Mouse (Mus musculus): ENCODE measurements around the gene Zpbp. TPM values are rescaled to one million over a fixed set of nuclear protein-coding genes. Genes with fewer than 3 reads are reported as not detected.
A peak's percentile ranks its signal among the peaks of the same experiment; 100 is the strongest.

Zpbp gene
- polyA plus RNA-seq (2016; fragmentation: Nextera tagmentation; extraction: Ambion mirVana): 0.93 and 0.94 TPM in 2 replicates

GRCm38 (mm10) chr11:11461635-11462560 is at the start of gene Zpbp, which contains the start of gene Spata48:
Gene Zpbp (minus strand): TSS chr11:11462408.
Gene Spata48 (plus strand): TSS chr11:11462094.
- peak within 1 kb of the TSS; percentile 61 for H3K9ac ChIP-seq
- H3K9me3 ChIP-seq (replicated peaks): no peaks in the 10 kb centered on the region
- ATAC-seq (ENCODE audit: low FRiP score): peak; percentile 98
- peak within 1 kb of the TSS; percentile 71 for H3K4me2 ChIP-seq (replicated peaks)
- no peaks in the 10 kb centered on the region for H3K27me3 ChIP-seq
- H3K4me1 ChIP-seq: peaks cover 3% of the 10 kb centered on the region; the same call in 1 of the 2 replicates
- peak within 1 kb of the TSS; percentile 73 for H3K4me3 ChIP-seq
- peak within 1 kb of the TSS; percentile 80 for H3K27ac ChIP-seq
- WGBS: 3% methylated on average over 66 of the region's 66 CpGs
- H3K36me3 ChIP-seq: no peaks in the 10 kb centered on the region

- Histone ChIP-seq H3K9ac (no peak overlapping the region), H3K4me2 (replicated peaks) (no peak overlapping the region), H3K27me3 (no peaks in the 10 kb centered on the region), H3K4me3 (no peak overlapping the region), H3K36me3 (no peaks in the 10 kb centered on the region), H3K27ac (no peak overlapping the region), H3K9me3 (replicated peaks) (no peaks in the 10 kb centered on the region), H3K4me1 (no peaks in the 10 kb centered on the region)
- no peak for ATAC-seq (ENCODE audit: low FRiP score)
- 63% methylated on average over 2 of the region's 2 CpGs for WGBS
These were observed 47.2 kb upstream of the Zpbp start for GRCm38 (mm10) chr11:11509413-11509812.

GRCm38 (mm10) chr11:11506187-11506586 is 44.0 kb upstream of the Zpbp start:
- no peaks in the 10 kb centered on the region for H3K27me3 ChIP-seq
- 76% methylated on average over 2 of the region's 2 CpGs for WGBS
- no peak for ATAC-seq (ENCODE audit: low FRiP score)

GRCm38 (mm10) chr11:11499944-11500343 is 37.7 kb upstream of the Zpbp start:
- no peaks in the 10 kb centered on the region for H3K9me3 ChIP-seq (replicated peaks)
- H3K4me2 ChIP-seq (replicated peaks): no peak overlapping the region
- no peak overlapping the region for H3K4me3 ChIP-seq
- H3K9ac ChIP-seq: no peak overlapping the region
- no peak overlapping the region for H3K27ac ChIP-seq
- WGBS: 23% methylated on average over 10 of the region's 10 CpGs
- no peaks in the 10 kb centered on the region for H3K27me3 ChIP-seq
- no peaks in the 10 kb centered on the region for H3K4me1 ChIP-seq
- H3K36me3 ChIP-seq: no peaks in the 10 kb centered on the region
- ATAC-seq (ENCODE audit: low FRiP score): no peak

More at GRCm38 (mm10) chr11:11506187-11506586, 44.0 kb upstream of the Zpbp start:
- H3K4me2 ChIP-seq (replicated peaks): no peak overlapping the region
- H3K4me1 ChIP-seq: no peaks in the 10 kb centered on the region
- no peak overlapping the region for H3K9ac ChIP-seq
- H3K36me3 ChIP-seq: no peaks in the 10 kb centered on the region
- no peaks in the 10 kb centered on the region for H3K9me3 ChIP-seq (replicated peaks)
- no peak overlapping the region for H3K27ac ChIP-seq
- H3K4me3 ChIP-seq: no peak overlapping the region

- H3K9me3 ChIP-seq (replicated peaks): no peaks in the 10 kb centered on the region
- ATAC-seq (ENCODE audit: low FRiP score): no peak
These were observed 33.5 kb upstream of the Zpbp start for GRCm38 (mm10) chr11:11495697-11496096.

DNA sequence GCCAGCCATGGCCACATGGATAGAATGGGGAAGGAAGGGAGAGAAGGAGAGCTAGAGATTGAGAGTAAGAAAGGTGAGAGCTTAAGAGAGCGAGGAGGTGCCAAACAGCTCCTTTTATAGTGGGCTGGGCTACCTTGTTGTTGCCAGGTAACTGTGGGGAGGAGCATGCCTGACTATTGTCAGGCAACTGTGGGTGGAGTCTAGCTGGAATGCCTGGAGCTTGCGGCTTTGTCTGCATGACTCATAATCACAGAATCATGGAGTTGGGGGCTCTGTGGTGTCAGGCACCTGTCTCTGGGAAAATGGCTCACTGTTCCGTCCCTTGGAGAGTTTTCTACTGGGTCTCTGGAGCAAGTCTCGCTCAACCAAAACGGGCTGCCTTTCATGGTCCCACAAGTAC is 29.8 kb upstream of the Zpbp start:
- no peak for ATAC-seq (ENCODE audit: low FRiP score)
- Histone ChIP-seq H3K27ac (no peak overlapping the region), H3K36me3 (no peaks in the 10 kb centered on the region), H3K4me3 (no peak overlapping the region), H3K4me2 (replicated peaks) (no peak overlapping the region), H3K9me3 (replicated peaks) (no peaks in the 10 kb centered on the region), H3K9ac (no peak overlapping the region), H3K27me3 (no peaks in the 10 kb centered on the region), H3K4me1 (no peaks in the 10 kb centered on the region)
- 68% methylated on average over 5 of the region's 5 CpGs for WGBS

More at GRCm38 (mm10) chr11:11495697-11496096, 33.5 kb upstream of the Zpbp start:
- WGBS: 88% methylated on average over 2 of the region's 2 CpGs
- Histone ChIP-seq H3K27me3 (no peaks in the 10 kb centered on the region), H3K4me2 (replicated peaks) (no peak overlapping the region), H3K4me1 (no peaks in the 10 kb centered on the region), H3K36me3 (no peaks in the 10 kb centered on the region), H3K9ac (no peak overlapping the region), H3K27ac (no peak overlapping the region), H3K4me3 (no peak overlapping the region)

DNA sequence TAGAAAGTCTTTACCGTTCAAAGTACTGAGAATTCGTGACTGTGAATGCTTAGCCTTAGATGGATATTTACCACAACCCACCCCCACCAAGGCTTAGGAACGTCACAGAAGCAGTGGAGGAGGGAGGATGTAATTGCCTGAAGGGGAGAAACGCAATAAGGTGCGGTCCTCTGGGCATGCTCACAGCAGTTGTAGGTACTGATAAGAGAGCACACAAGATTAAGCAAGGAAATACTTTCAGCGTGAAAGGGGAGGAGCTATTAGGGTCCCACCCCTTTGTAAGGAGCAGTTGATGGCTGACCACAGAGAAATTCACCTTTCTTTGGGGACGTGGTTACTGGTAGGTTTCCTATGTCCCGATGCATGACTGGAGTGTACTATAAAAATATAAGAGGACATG is 22.2 kb upstream of the Zpbp start:
- no peak overlapping the region for H3K27ac ChIP-seq
- ATAC-seq (ENCODE audit: low FRiP score): no peak
- 62% methylated on average over 8 of the region's 8 CpGs for WGBS
- H3K4me2 ChIP-seq (replicated peaks): no peak overlapping the region
- H3K27me3 ChIP-seq: no peaks in the 10 kb centered on the region
- H3K4me3 ChIP-seq: no peak overlapping the region
- no peaks in the 10 kb centered on the region for H3K36me3 ChIP-seq
- H3K9ac ChIP-seq: no peak overlapping the region
- H3K4me1 ChIP-seq: no peaks in the 10 kb centered on the region
- H3K9me3 ChIP-seq (replicated peaks): no peaks in the 10 kb centered on the region

DNA sequence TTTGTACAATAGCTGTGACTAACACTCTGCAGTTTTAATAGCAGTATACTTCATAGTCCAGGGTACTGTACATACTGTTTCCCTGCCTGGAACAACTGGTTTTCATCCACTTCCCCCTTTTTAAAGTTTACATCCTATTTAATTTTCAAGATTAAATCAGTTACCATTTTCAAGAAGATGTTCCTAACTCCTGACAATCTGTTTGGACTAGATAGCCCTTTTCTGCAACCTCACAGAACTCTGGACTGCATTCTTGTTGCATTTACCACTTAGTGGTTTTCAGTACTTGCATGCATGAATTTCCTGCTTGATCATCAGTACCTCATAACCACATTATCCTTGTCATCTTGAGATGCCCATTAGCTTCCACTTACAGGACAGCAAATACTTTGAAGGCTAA is 6.7 kb upstream of the Zpbp start:
- no peaks in the 10 kb centered on the region for H3K9me3 ChIP-seq (replicated peaks)
- ATAC-seq (ENCODE audit: low FRiP score): no peak
- no peak overlapping the region for H3K9ac ChIP-seq
- H3K27ac ChIP-seq: no peak overlapping the region
- H3K4me3 ChIP-seq: no peak overlapping the region
- H3K4me2 ChIP-seq (replicated peaks): no peak overlapping the region
- no peaks in the 10 kb centered on the region for H3K27me3 ChIP-seq
- no peaks in the 10 kb centered on the region for H3K36me3 ChIP-seq
- H3K4me1 ChIP-seq: no peaks in the 10 kb centered on the region

DNA sequence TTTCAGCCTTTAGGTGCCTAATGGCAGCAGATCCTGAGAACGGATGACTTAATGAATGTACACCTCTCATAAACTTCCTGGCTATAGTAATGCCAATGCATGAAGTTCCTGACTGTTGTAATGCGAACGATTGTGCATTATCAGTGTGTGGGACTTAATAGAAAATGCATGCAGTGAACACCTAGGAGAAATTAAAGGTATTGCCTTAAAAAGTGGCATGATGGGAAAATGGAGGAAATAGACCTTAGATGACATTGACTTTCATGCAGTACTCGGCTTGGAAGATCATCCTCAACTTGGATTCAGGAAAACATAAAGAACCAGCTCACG is 318 bp upstream of the Zpbp start:
- no peak overlapping the region for H3K27ac ChIP-seq
- WGBS: 83% methylated on average over 5 of the region's 5 CpGs
- H3K4me2 ChIP-seq (replicated peaks): peak overlapping the region; percentile 71
- ATAC-seq (ENCODE audit: low FRiP score): no peak
- peak overlapping the region; percentile 73 for H3K4me3 ChIP-seq
- H3K9me3 ChIP-seq (replicated peaks): no peaks in the 10 kb centered on the region
- H3K36me3 ChIP-seq: no peaks in the 10 kb centered on the region
- H3K27me3 ChIP-seq: no peaks in the 10 kb centered on the region
- peaks cover 3% of the 10 kb centered on the region; the same call in 1 of the 2 replicates for H3K4me1 ChIP-seq
- H3K9ac ChIP-seq: peak overlapping the region; percentile 61

DNA sequence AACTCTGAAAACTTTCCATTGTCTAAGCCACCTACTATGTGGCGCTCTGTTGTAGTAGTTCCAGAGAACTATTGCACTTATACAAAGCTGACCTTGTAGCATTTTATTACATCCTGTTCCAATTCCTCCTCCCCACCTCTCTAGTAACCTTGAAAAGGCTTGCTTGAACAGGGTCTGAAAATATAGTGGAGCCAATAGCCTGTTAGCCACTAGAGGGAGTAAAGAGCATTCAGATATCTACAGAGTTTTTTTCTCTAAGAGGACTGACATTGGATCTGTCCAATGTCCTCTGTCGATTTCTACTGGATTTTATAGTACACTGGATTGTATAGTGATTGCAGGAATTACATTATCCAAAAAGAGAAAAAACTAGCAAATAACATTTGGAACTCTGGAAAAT is 7.2 kb downstream of the Zpbp start:
- H3K4me2 ChIP-seq (replicated peaks): no peak overlapping the region
- WGBS: 38% methylated on average over 2 of the region's 2 CpGs
- no peak overlapping the region for H3K27ac ChIP-seq
- no peak overlapping the region for H3K4me3 ChIP-seq
- H3K27me3 ChIP-seq: no peaks in the 10 kb centered on the region
- H3K9me3 ChIP-seq (replicated peaks): no peaks in the 10 kb centered on the region
- H3K36me3 ChIP-seq: no peaks in the 10 kb centered on the region
- H3K9ac ChIP-seq: no peak overlapping the region
- no peaks in the 10 kb centered on the region for H3K4me1 ChIP-seq
- ATAC-seq (ENCODE audit: low FRiP score): no peak

DNA sequence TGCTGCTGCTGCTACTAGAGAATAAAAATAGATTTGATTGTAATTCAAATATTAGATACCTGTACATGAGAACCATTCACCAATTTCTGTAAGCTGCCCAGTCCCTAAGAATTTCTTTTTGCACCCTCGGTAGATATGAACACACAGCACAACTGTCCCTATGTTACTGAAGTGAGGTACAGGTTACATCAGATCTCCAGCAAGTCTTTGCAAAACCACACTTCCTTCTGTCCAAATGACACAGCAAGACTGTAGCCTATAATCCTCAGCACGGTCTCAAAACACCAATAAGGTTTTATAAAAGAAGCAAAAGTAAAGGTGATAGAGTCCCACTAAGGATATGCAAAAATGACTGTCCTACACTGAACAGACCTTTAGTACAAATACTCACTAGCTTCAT is 44.9 kb downstream of the Zpbp start:
- Histone ChIP-seq H3K4me2 (replicated peaks) (no peak overlapping the region), H3K27ac (no peak overlapping the region), H3K27me3 (no peaks in the 10 kb centered on the region), H3K36me3 (no peaks in the 10 kb centered on the region), H3K9ac (no peak overlapping the region), H3K9me3 (replicated peaks) (no peaks in the 10 kb centered on the region), H3K4me3 (no peak overlapping the region), H3K4me1 (no peaks in the 10 kb centered on the region)
- no peak for ATAC-seq (ENCODE audit: low FRiP score)
- 84% methylated on average over 2 of the region's 2 CpGs for WGBS

DNA sequence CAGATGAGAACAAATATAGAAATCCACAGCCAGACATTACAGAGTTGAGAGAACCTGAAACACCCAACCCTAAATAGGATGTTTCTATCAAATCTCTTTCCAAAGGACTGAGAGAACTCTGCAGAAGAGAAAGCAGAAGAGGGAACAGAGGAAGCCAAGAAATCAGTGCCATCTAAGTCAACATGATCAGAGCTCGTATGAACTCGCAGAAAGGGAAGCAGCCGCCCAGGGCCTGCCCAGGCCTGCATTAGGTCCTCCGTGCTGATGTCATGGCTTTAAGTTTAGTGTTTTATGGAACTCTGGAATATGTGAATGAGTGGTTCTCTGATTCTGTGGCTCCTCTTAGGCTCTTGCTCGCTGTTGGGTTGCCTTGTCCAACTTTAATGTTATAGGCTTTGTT is 48.0 kb downstream of the Zpbp start:
- Histone ChIP-seq H3K4me1 (no peaks in the 10 kb centered on the region), H3K4me2 (replicated peaks) (no peak overlapping the region), H3K9me3 (replicated peaks) (no peaks in the 10 kb centered on the region), H3K27me3 (no peaks in the 10 kb centered on the region), H3K36me3 (no peaks in the 10 kb centered on the region), H3K4me3 (no peak overlapping the region), H3K27ac (no peak overlapping the region), H3K9ac (no peak overlapping the region)
- no peak for ATAC-seq (ENCODE audit: low FRiP score)
- 86% methylated on average over 5 of the region's 5 CpGs for WGBS

DNA sequence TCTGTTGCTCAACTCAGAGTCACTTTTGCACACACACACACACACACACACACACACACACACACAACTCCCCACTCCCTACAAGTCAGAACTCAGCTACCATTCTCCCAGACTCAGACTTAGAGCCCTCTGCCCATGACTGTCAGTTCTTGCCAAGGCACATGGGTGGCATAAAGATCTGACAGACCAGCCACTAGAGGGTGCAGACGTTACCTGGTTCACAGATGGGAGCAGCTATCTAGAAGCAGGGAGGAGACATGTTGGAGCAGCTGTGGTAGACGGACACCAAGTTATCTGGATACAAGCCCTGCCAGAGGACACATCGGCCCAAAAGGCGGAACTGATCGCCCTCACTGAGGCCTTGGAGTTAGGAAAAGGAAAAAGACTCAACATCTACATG is 67.5 kb downstream of the Zpbp start:
- Histone ChIP-seq H3K9ac (no peak overlapping the region), H3K27ac (no peak overlapping the region), H3K36me3 (no peaks in the 10 kb centered on the region), H3K4me3 (no peak overlapping the region), H3K4me1 (no peaks in the 10 kb centered on the region), H3K9me3 (replicated peaks) (no peaks in the 10 kb centered on the region), H3K27me3 (no peaks in the 10 kb centered on the region), H3K4me2 (replicated peaks) (no peak overlapping the region)
- 87% methylated on average over 5 of the region's 5 CpGs for WGBS
- no peak for ATAC-seq (ENCODE audit: low FRiP score)
